Mouse (Mus musculus) liver, adult 2 months (tissue): ENCODE data around the gene Tspan8.

Experiments used
- CTCF ChIP-seq: fragments of 200-500 bp; IDR thresholded peaks from 2 replicates; pipeline ENCODE4 v1.5.1; 2011; ENCODE audit warnings: low read depth, low read length, control low read depth
- POLR2A ChIP-seq: fragments of 200-500 bp; IDR thresholded peaks from 2 replicates; pipeline ENCODE4 v1.6.1; 2011; ENCODE audit warnings: low read length, control low read depth; ENCODE audit not compliant: insufficient read depth; ENCODE audit errors: extremely low read depth

- no peak for TF ChIP-seq CTCF
- TF ChIP-seq POLR2A = no peak
Measured at GRCm38 (mm10) chr10:115891924-115892323, 75.3 kb downstream of the Tspan8 start.
